27 mouse cellular contexts compared by ENCODE assay signal in genomic region chr1:134204230-134204629, GRCm38 (mm10). TPM values are rescaled to one million over a fixed set of nuclear protein-coding genes. Genes with fewer than 3 reads are reported as not detected.
A peak's percentile ranks its signal among the peaks of the same experiment; 100 is the strongest.
DNase-seq lines count a peak whose midpoint lies in the region; ATAC-seq and TF ChIP-seq lines count a peak whose summit lies in the region.
"Had no signal": no experiment of that assay in that cellular context is flagged by ENCODE, and none has a peak within 500 bp of the region (broad histone marks: within the 10 kb centered on the region; RNA-seq: fewer than 3 reads in every experiment).

No protein-coding gene starts in this region.

- H3K27ac ChIP-seq in cerebellum, adult 2 months (ENCODE audit: insufficient read depth, low read length): 0 out of 2 replicates have a peak overlapping the region, but pooled peaks have one; percentile 25
- H3K27ac ChIP-seq: embryonic facial prominence, embryonic 12.5 days; gastrocnemius, adult 2 months; heart, embryonic 13.5 days; hindbrain, postnatal 0 days; kidney, postnatal 0 days; midbrain, embryonic 10.5 days; neural tube, embryonic 13.5 days had no signal

- TF ChIP-seq POLR2A in cerebellum, adult 2 months (IDR thresholded peaks at IDR 0.05; ENCODE audit: borderline replicate concordance, insufficient read depth, low read length): no peak

- intact Hi-C loops in left cerebral cortex, postnatal 36 days (cut with DNase I): no loop called here

- no peak for DNase-seq in cerebellum, adult 2 months
- DNase-seq in layer of hippocampus, adult 18-20 months (ENCODE audit: low spot score in 2 of 2): peak; percentile 67 to 83
- DNase-seq in layer of hippocampus, postnatal 10 days (ENCODE audit: low spot score in 2 of 2): no peak
- DNase-seq in left cerebral cortex, postnatal 36 days (ENCODE audit: low spot score in 2 of 2): peak; percentile 62 to 71
- peak; percentile 42 for DNase-seq in right cerebral cortex, postnatal 4 days
- DNase-seq in c-Kit-positive CD71-positive TER-119-positive erythroid progenitor cells, embryonic 14.5 days (ENCODE audit: low spot score): no peak
- no peak for DNase-seq in thymus, postnatal 14 days
- DNase-seq: cerebellum, adult 18-20 months; gastrocnemius, adult 2 months; heart, postnatal 36 days; kidney, adult 11 months; lung, adult 18-20 months; lung, postnatal 36 days; spleen, adult 18-20 months; thymus, adult 2 months had no signal

- H3K27me3 ChIP-seq in cerebellum, adult 2 months (ENCODE audit: control insufficient read depth, insufficient read depth, low read length): no peaks in the 10 kb centered on the region
- H3K27me3 ChIP-seq: CH12.LX; neural tube, embryonic 13.5 days had no signal

- TF ChIP-seq CTCF in cerebellum, adult 2 months (IDR thresholded peaks at IDR 0.05; ENCODE audit: borderline replicate concordance, insufficient read depth, low read depth, low read length): no peak

- WGBS in cerebellum, adult 2 months: 53% methylated on average over 13 of the region's 13 CpGs

- no peak overlapping the region for H3K4me3 ChIP-seq in cerebellum, adult 2 months (replicated peaks; ENCODE audit: insufficient read depth, low read depth, low read length)
- H3K4me3 ChIP-seq: embryonic facial prominence, embryonic 12.5 days; gastrocnemius, adult 2 months; heart, embryonic 13.5 days; midbrain, embryonic 10.5 days; neural tube, embryonic 13.5 days had no signal

- no peak for ATAC-seq in cerebellum, adult (ENCODE audit: insufficient number of reproducible peaks, low FRiP score, low TSS enrichment)
- ATAC-seq: hindbrain, postnatal 0 days had no signal

- H3K4me1 ChIP-seq in cerebellum, adult 2 months (ENCODE audit: control insufficient read depth, insufficient read depth, low read length): peaks cover 33% of the 10 kb centered on the region

RNA-seq across cellular contexts. Expression of gene Mybph, which starts 11.0 kb away (rescaled TPM):
- polyA plus RNA-seq in cerebellum, adult 2 months (2012; rRNA removed): 0.14 and 0.18 TPM in 2 replicates
- not detected for total RNA-seq in layer of hippocampus, adult 18-20 months (2021)
- total RNA-seq in layer of hippocampus, postnatal 10 days (2021): not detected
- under 1 TPM in 1 of 2 experiments, not detected in 1; 0.27 TPM for total RNA-seq in left cerebral cortex, postnatal 36 days (2021)
- total RNA-seq: granulocyte monocyte progenitor cell, adult 5-6 weeks; heart, postnatal 36 days; hindbrain, postnatal 0 days; liver, adult 2 months; monocyte, adult 5-6 weeks had no signal
- polyA plus RNA-seq: liver, adult 2 months; stomach, embryonic 14.5 days had no signal

RNA-seq across cellular contexts. Expression of gene Chil1, which starts 22.3 kb away (rescaled TPM):
- 19.8 and 24.2 TPM in 2 replicates for polyA plus RNA-seq in cerebellum, adult 2 months (2012; rRNA removed)
- total RNA-seq in layer of hippocampus, adult 18-20 months (2021): 10 to 100 TPM; 17.2 to 22.4 TPM
- 1 to 10 TPM; 5.4 to 6.5 TPM for total RNA-seq in layer of hippocampus, postnatal 10 days (2021)
- 10 to 100 TPM; 12.0 to 12.4 TPM for total RNA-seq in left cerebral cortex, postnatal 36 days (2021)

RNA-seq across cellular contexts. Expression of gene Adora1, which starts 31.0 kb away (rescaled TPM):
- polyA plus RNA-seq in cerebellum, adult 2 months (2012; rRNA removed): 154 and 160 TPM in 2 replicates
- 100 to 1,000 TPM; 212 to 220 TPM for total RNA-seq in layer of hippocampus, adult 18-20 months (2021)
- 100 to 1,000 TPM; 162 to 169 TPM for total RNA-seq in layer of hippocampus, postnatal 10 days (2021)
- total RNA-seq in left cerebral cortex, postnatal 36 days (2021): 100 to 1,000 TPM; 175 to 206 TPM
- total RNA-seq: CH12.LX; granulocyte monocyte progenitor cell, adult 5-6 weeks; monocyte, adult 5-6 weeks had no signal

Comparison
In these comparisons a context has a peak if more than half of its experiments do, and no peak if none do; other contexts are left out.
1. DNase-seq: peak in layer of hippocampus, adult 18-20 months (2 of 2), left cerebral cortex, postnatal 36 days (2 of 2) and right cerebral cortex, postnatal 4 days (single experiment); none in cerebellum, adult 2 months (0 of 2), layer of hippocampus, postnatal 10 days (0 of 2), c-Kit-positive CD71-positive TER-119-positive erythroid progenitor cells, embryonic 14.5 days (single experiment) and thymus, postnatal 14 days (single experiment).